Mouse (Mus musculus) C2C12 (cell line): Measurements from ENCODE around the gene Dock2.

Experiments used
- CTCF ChIP-seq: IDR thresholded peaks from one replicate; pipeline ENCODE4 v1.5.1; 2011; ENCODE audit not compliant: control insufficient read depth, insufficient read depth, insufficient read length
- FOSL1 ChIP-seq: IDR thresholded peaks from one replicate; pipeline ENCODE4 v1.8.0; 2011; ENCODE audit warnings: mild to moderate bottlenecking, low read length; ENCODE audit not compliant: poor library complexity, insufficient read depth, severe bottlenecking

GRCm38 (mm10) chr11:34264099-34264498 lies 519.6 kb downstream of the Dock2 start:
- no peak for TF ChIP-seq CTCF
- TF ChIP-seq FOSL1: no peak
